Mouse (Mus musculus) MEL (cell line): ENCODE results near the gene Tmtc1. TPM values are rescaled to one million over a fixed set of nuclear protein-coding genes. Genes with fewer than 3 reads are reported as not detected.

Experiments
- DNase-seq: peaks from one replicate; pipeline ENCODE4 v3.0.0; 2011; ENCODE audit warnings: low read depth, low spot score
- H3K27ac ChIP-seq: 2 replicates; pipeline ENCODE4 v1.5.1; 2012; ENCODE audit warnings: low read depth, mild to moderate bottlenecking, control low read depth, low read length, moderate library complexity; ENCODE audit not compliant: control insufficient read depth
- H3K27me3 ChIP-seq, 2 experiments: fragments of 150-350 bp in 1 of 2; sonication (generic) in 1 of 2; 2 replicates each; pipeline ENCODE4 v1.6.1; 2012; ENCODE audit warnings: low read length in 2 of 2, mild to moderate bottlenecking in 2 of 2, improper control_type of control experiment in 1 of 2, moderate library complexity in 1 of 2; ENCODE audit not compliant: insufficient read depth in 2 of 2, control insufficient read depth in 1 of 2
- H3K36me3 ChIP-seq, 2 experiments: 2 replicates each; pipeline ENCODE4 v1.6.1; 2012 to 2014; ENCODE audit warnings: low read length in 2 of 2, improper control_type of control experiment in 1 of 2, inconsistent platforms in 1 of 2, mild to moderate bottlenecking in 1 of 2; ENCODE audit not compliant: insufficient read depth in 2 of 2, control insufficient read depth in 1 of 2
- H3K4me1 ChIP-seq, 2 experiments: fragments of 150-350 bp in 1 of 2; sonication (generic) in 1 of 2; 2 replicates each; pipeline ENCODE4 v1.6.1; 2012; ENCODE audit warnings: low read length in 2 of 2, improper control_type of control experiment in 1 of 2, mild to moderate bottlenecking in 1 of 2; ENCODE audit not compliant: insufficient read depth in 2 of 2, control insufficient read depth in 1 of 2
- H3K4me3 ChIP-seq, 2 experiments: fragments of 150-350 bp in 1 of 2; sonication (generic) in 1 of 2; 2 replicates each; pipeline ENCODE4 v1.5.1; 2012; ENCODE audit warnings: low read depth in 2 of 2, low read length in 2 of 2, mild to moderate bottlenecking in 2 of 2, moderate library complexity in 2 of 2, control low read depth in 1 of 2, improper control_type of control experiment in 1 of 2; ENCODE audit not compliant: control insufficient read depth in 1 of 2, insufficient read depth in 1 of 2
- H3K79me2 ChIP-seq: 2 replicates; pipeline ENCODE4 v1.6.1; 2012; ENCODE audit warnings: mild to moderate bottlenecking, low read length, moderate library complexity; ENCODE audit not compliant: control insufficient read depth, poor library complexity, insufficient read depth
- H3K9ac ChIP-seq: 2 replicates; pipeline ENCODE4 v1.6.1; 2012; ENCODE audit warnings: low read depth, mild to moderate bottlenecking, control low read depth, low read length, moderate library complexity; ENCODE audit not compliant: control insufficient read depth, poor library complexity, severe bottlenecking
- H3K9me3 ChIP-seq: fragments of 150-350 bp; sonication (generic); replicated peaks from 2 replicates; pipeline ENCODE4 v1.6.1; 2012; ENCODE audit warnings: mild to moderate bottlenecking, low read length, improper control_type of control experiment, moderate library complexity; ENCODE audit not compliant: insufficient read depth
- CHD2 ChIP-seq: IDR thresholded peaks from 2 replicates; pipeline ENCODE4 v1.6.1; 2011; ENCODE audit warnings: low read length, improper control_type of control experiment
- CTCF ChIP-seq, 3 experiments: IDR thresholded peaks in 2 of 3; conservative IDR thresholded peaks in 1 of 3; 2 replicates each; pipeline ENCODE4 v1.5.1; 2011 to 2012; ENCODE audit warnings: low read length in 3 of 3, low read depth in 2 of 3, mild to moderate bottlenecking in 2 of 3, improper control_type of control experiment in 1 of 3, inconsistent platforms in 1 of 3, mixed read lengths in 1 of 3, moderate library complexity in 1 of 3; ENCODE audit not compliant: control insufficient read depth in 1 of 3, insufficient read depth in 1 of 3, poor library complexity in 1 of 3, severe bottlenecking in 1 of 3
- ELF1 ChIP-seq: IDR thresholded peaks from 2 replicates; pipeline ENCODE4 v1.6.1; 2014; ENCODE audit warnings: low read depth, mild to moderate bottlenecking, inconsistent platforms, low read length, improper control_type of control experiment, moderate library complexity
- ETS1 ChIP-seq: IDR thresholded peaks from 2 replicates; pipeline ENCODE4 v1.6.1; 2012; ENCODE audit warnings: low read depth, mild to moderate bottlenecking, inconsistent platforms, low read length, improper control_type of control experiment, moderate library complexity
- MAZ ChIP-seq: IDR thresholded peaks from 2 replicates; pipeline ENCODE4 v1.6.1; 2012; ENCODE audit warnings: low read depth, mild to moderate bottlenecking, inconsistent platforms, low read length, improper control_type of control experiment
- MEF2A ChIP-seq: IDR thresholded peaks from 2 replicates; pipeline ENCODE4 v1.6.1; 2014; ENCODE audit warnings: low read depth, mild to moderate bottlenecking, inconsistent platforms, low read length, improper control_type of control experiment; ENCODE audit not compliant: poor library complexity, insufficient replicate concordance, severe bottlenecking; ENCODE audit errors: extremely low read depth
- MXI1 ChIP-seq: IDR thresholded peaks from 2 replicates; pipeline ENCODE4 v1.6.1; 2011; ENCODE audit warnings: mild to moderate bottlenecking, low read depth, low read length, improper control_type of control experiment
- MYC ChIP-seq: IDR thresholded peaks from 2 replicates; pipeline ENCODE4 v1.6.1; 2011; ENCODE audit warnings: low read depth, mild to moderate bottlenecking, low read length, improper control_type of control experiment, moderate library complexity
- RAD21 ChIP-seq: IDR thresholded peaks from 2 replicates; pipeline ENCODE4 v1.6.1; 2011; ENCODE audit warnings: mild to moderate bottlenecking, low read depth, low read length, improper control_type of control experiment
- RCOR1 ChIP-seq: IDR thresholded peaks from 2 replicates; pipeline ENCODE4 v1.6.1; 2012; ENCODE audit warnings: low read depth, mild to moderate bottlenecking, inconsistent platforms, low read length, improper control_type of control experiment
- SIN3A ChIP-seq: IDR thresholded peaks from 2 replicates; pipeline ENCODE4 v1.6.1; 2012; ENCODE audit warnings: low read length, improper control_type of control experiment, inconsistent platforms
- SMC3 ChIP-seq: IDR thresholded peaks from 2 replicates; pipeline ENCODE4 v1.6.1; 2011; ENCODE audit warnings: low read depth, low read length, improper control_type of control experiment
- TBP ChIP-seq: IDR thresholded peaks from 2 replicates; pipeline ENCODE4 v1.8.0; 2011; ENCODE audit warnings: low read depth, low read length, improper control_type of control experiment
- ZC3H11A ChIP-seq: IDR thresholded peaks from 2 replicates; pipeline ENCODE4 v1.6.1; 2012; ENCODE audit warnings: low read depth, mild to moderate bottlenecking, inconsistent platforms, low read length, improper control_type of control experiment
- ZMIZ1 ChIP-seq: IDR thresholded peaks from 2 replicates; pipeline ENCODE4 v1.6.1; 2012; ENCODE audit warnings: low read depth, mild to moderate bottlenecking, inconsistent platforms, low read length, improper control_type of control experiment, moderate library complexity
- polyA plus RNA-seq, 2 experiments: library from polyadenylated mRNA; stranded (reverse) in 1 of 2; unstranded in 1 of 2; fragments of >175 nt in 1 of 2; fragments of >200 nt in 1 of 2; gene quantifications; 2 replicates each; pipeline versions ENCODE4 v1.2.1 to v1.2.4; 2012; ENCODE audit warnings: low replicate concordance in 2 of 2, low read depth in 1 of 2; ENCODE audit not compliant: insufficient read length in 2 of 2, insufficient read depth in 1 of 2, missing spikeins in 1 of 2
- total RNA-seq: library from RNA; depleted of rRNA; stranded (reverse); fragments of 300-350 nt; gene quantifications from 2 replicates; pipeline ENCODE4 v1.2.3, GENCODE M21; 2012

Tmtc1 gene
- total and polyA plus RNA-seq, 3 experiments = 0.03 TPM; not detected in 2

GRCm38 (mm10) chr6:148420387-148420786 lies 23.8 kb downstream of the Tmtc1 start:
- Histone ChIP-seq H3K4me1 (no peaks in the 10 kb centered on the region), H3K36me3 (no peaks in the 10 kb centered on the region), H3K9ac (no peak overlapping the region), H3K27me3 (no peaks in the 10 kb centered on the region; a peak in 1 of 4 replicates), H3K9me3 (no peaks in the 10 kb centered on the region), H3K4me3 (no peak overlapping the region), H3K27ac (no peak overlapping the region), H3K79me2 (no peaks in the 10 kb centered on the region)
- DNase-seq = no peak
- TF ChIP-seq ETS1 (no peak), MEF2A (no peak), SIN3A (no peak), MXI1 (no peak), RCOR1 (no peak), ZC3H11A (no peak), RAD21 (no peak), ELF1 (no peak), TBP (no peak), ZMIZ1 (no peak), MYC (no peak)

GRCm38 (mm10) chr6:148416597-148416996 lies 27.6 kb downstream of the Tmtc1 start:
- Histone ChIP-seq H3K9ac (no peak overlapping the region), H3K9me3 (no peaks in the 10 kb centered on the region), H3K4me1 (no peaks in the 10 kb centered on the region), H3K4me3 (no peak overlapping the region), H3K27ac (no peak overlapping the region), H3K36me3 (no peaks in the 10 kb centered on the region), H3K79me2 (no peaks in the 10 kb centered on the region), H3K27me3 (no peaks in the 10 kb centered on the region; a peak in 1 of 4 replicates)
- no peak for DNase-seq
- TF ChIP-seq MEF2A = no peak

- H3K27me3 ChIP-seq = no peaks in the 10 kb centered on the region
- TF ChIP-seq CTCF (IDR thresholded peaks at IDR 0.05 in 2 of 3, conservative IDR thresholded peaks at IDR 0.05 in 1 of 3; ENCODE audit: control insufficient read depth in 1 of 3, insufficient read depth in 1 of 3, low read depth in 2 of 3, low read length in 3 of 3, poor library complexity in 1 of 3, severe bottlenecking in 1 of 3) (peak in 1 of 3 experiments; percentile 30; a peak in 2 of 6 replicates), MAZ (no peak), CHD2 (no peak), SMC3 (peak; percentile 27; the same call in 1 of the 2 replicates), RAD21 (peak; percentile 35)
- no peak overlapping the region for H3K4me3 ChIP-seq
- no peaks in the 10 kb centered on the region for H3K79me2 ChIP-seq
- no peak overlapping the region for H3K27ac ChIP-seq
- no peaks in the 10 kb centered on the region for H3K36me3 ChIP-seq
- no peaks in the 10 kb centered on the region for H3K4me1 ChIP-seq
- DNase-seq = peak; percentile 21
- H3K9me3 ChIP-seq = no peaks in the 10 kb centered on the region
- H3K9ac ChIP-seq = no peak overlapping the region
Measured at GRCm38 (mm10) chr6:148413638-148414037, 30.6 kb downstream of the Tmtc1 start.
